Mouse (Mus musculus) testis, adult 2 months (tissue): Measurements from ENCODE around the gene Yif1a.

Source experiments
- CTCF ChIP-seq: fragments of 200-500 bp; IDR thresholded peaks from 2 replicates; pipeline ENCODE4 v1.5.1; 2012; ENCODE audit warnings: low read depth, mild to moderate bottlenecking, inconsistent platforms, low read length, moderate library complexity; ENCODE audit not compliant: control insufficient read depth, insufficient read depth, insufficient replicate concordance
- POLR2A ChIP-seq: fragments of 200-500 bp; IDR thresholded peaks from 2 replicates; pipeline ENCODE4 v1.6.1; 2012; ENCODE audit warnings: low read depth, mild to moderate bottlenecking, inconsistent platforms, low read length, moderate library complexity; ENCODE audit not compliant: control insufficient read depth

- TF ChIP-seq CTCF, result no peak
- TF ChIP-seq POLR2A, result no peak
Observed at GRCm38 (mm10) chr19:5098363-5099143, 10.2 kb downstream of the Yif1a start, which contains the start of gene Cnih2.
